Mouse (Mus musculus) adrenal gland, postnatal 36 days (tissue): Measurements from ENCODE around the gene Tbc1d10a. TPM values are rescaled to one million over a fixed set of nuclear protein-coding genes. Genes with fewer than 3 reads are reported as not detected.
A peak's percentile ranks its signal among the peaks of the same experiment; 100 is the strongest.

Experiments used
- DNase-seq, 2 experiments: peaks; one replicate each; pipeline ENCODE4 v3.0.0; 2021; ENCODE audit warnings: mixed read lengths in 1 of 2
- total RNA-seq, 2 experiments: library from RNA; stranded (reverse); gene quantifications; 2 replicates each; pipeline ENCODE4 v1.2.3; 2021

Gene Tbc1d10a
- total RNA-seq, 2 experiments from 2014 or later = 14.6 to 24.3 TPM

DNA sequence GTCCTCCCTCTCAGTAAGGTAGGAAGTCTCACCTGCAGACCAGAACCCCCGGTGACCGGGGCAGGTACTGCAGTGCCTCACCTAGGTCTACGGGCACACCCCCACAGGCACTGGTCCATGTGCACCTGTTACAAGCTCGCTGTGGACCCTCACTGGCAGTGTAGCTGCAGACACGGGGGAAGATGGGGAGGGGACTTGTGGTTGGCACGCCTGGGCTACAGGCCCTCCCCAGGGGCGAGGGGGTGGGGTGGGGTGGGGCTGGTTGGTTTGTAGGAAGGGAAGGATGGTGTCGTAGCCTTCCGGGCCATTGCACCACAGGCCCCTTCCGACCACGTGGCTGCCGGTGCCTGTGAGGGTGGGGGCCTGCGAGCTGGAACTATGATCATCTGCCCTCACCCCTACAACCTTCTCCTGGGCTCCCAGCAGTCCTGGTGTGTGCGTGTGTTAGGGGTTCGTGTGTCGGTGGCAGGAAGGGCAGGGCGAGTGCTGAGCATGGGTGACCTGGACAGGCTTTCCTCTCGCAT lies 50.9 kb downstream of the Tbc1d10a start:
- DNase-seq = no peak

DNA sequence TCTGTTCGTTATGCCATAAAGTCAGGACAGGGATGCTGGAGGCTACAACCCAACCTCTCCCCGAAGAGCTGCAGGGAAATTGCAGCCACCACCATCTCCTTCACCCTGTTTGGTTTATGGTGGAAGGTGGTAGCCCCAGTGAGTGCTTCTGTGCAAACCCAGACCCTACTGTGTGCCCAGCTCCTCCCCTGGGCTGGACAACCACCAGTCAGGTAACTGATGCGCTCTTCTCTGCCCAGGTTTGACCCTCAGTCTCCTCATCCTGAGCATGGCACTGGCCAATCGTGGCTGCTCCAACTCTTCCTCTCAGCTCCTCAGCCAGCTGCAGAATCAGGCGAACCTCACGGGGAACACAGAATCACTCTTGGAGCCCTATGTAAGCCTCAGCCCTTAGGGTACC lies 51.6 kb downstream of the Tbc1d10a start:
- no peak for DNase-seq

DNA sequence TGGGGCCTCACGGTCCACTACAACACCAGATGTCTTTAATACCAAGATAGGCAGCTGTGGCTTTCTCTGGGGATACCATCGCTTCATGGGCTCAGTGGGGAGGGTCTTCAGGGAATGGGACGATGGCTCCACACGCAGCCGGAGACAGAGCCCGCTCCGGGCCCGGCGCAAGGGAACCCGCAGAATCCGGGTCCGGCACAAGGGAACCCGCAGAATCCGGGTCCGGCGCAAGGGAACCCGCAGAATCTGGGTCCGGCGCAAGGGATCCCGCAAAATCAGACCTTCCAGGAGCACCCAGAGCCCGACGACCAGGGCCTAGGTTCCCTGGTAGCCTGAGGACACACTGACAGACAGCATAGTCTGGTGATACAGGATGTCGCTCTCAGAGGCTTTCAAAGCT lies 53.1 kb downstream of the Tbc1d10a start:
- no peak for DNase-seq

DNA sequence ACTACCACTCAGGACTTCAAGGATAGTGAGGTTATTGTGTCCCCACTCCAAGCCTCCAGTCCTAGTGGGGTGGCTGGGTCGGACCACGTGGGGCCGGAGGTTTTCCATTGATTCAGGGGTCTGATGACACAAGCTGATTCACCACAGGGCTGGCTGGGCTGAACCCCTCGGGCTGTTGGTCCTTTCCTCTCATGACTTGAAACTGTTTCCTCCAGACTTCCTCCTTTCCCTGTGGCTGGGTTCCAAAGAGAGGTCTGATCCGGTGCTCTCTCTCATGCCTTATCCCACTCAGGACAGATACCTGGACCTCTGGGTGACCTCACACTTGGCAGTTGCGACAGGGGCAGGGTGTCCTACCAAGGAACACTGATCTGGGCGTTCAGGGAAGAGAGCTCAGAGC lies 53.6 kb downstream of the Tbc1d10a start:
- DNase-seq = no peak

DNA sequence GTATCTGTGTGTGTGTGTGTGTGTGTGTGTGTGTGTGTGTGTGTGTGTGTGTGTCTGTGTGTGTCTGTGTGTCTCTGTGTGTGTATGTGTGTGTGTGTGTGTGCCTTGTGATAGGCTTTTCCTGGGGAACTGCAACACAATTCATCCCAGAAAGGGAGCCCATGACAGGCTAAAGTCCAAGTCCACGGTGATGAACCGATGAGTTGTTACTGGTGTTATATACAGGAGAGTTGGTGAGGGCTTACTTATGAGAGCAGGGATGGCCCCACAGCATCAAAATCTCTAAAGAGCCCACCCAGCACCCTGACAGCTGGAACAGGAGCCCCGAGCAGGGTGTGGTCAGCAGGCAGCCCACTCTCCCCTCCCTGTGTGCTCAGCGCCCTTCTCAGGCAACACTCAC lies 54.6 kb downstream of the Tbc1d10a start:
- DNase-seq = no peak

DNA sequence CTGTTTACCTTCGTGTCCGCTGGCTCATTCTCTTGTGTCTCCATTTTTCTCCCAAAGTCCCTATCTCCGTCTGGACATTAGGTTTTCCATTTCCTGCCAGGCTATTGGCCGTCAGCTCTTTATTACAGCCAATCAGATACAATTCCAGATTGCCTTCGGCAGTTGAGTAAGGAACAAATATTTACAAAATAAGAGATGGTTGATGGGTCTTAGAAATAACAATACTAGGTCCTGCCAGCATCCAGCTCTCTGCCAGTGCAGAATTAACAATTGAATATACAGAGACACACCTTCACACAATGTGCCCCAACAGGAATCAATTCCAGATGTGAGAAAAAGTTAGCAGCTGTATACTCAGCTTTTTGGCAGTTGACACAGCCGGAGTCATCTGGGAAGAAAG lies 59.5 kb downstream of the Tbc1d10a start:
- DNase-seq = no peak

DNA sequence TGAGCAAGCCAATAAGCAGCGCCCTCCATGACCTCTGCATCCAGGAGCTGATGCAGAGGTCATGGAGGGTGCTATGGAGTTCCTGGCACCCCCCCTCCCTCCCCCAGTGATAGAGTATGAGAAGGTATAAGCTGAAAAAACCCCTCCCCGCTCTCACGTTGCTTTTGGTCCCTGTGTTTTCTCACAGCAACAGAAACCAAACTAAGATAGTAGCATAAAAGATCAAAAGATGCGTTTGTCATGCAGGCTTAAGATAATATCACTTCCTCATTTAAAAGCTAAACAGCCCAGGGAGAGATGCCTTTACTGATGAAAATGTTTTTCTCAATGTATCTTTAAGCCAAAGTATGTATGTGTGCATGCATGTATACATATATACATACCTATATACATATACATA lies 60.0 kb downstream of the Tbc1d10a start:
- DNase-seq = no peak

DNA sequence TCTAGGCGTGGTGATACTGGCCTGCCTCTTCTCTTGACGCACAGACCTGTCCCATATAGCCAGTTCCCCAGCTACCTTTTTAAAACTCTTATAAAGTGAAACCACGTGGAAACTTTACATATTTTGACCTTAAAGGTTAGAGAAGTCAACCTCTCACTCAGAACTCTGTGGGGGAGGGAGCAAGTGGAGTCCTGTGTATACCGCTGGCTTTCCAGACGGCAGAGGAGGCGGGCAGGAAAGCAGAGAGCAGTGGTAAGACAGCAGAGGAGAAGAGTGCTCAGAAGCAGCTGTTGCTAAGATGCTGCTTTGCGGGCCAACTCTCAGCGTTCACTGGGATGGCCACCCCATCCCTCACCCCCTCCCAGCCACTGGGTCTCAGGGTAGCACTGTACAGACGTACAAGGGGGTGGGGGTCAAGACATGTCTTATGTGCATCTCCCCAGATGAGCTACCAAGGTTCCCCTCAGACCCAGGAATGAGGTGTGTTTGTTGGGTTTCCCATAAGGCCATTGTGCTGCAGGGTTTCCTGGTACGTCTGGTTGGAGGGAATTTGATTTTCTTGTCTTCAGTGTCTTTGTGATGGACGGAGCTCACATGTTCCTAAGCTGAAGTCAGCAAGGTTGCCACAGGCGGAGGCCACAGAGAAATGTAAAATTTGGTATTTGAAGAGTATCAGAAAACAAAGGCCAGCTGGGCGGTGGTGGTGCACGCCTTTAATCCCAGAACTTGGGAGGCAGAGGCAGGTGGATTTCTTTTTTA lies 60.8 kb downstream of the Tbc1d10a start:
- no peak for DNase-seq

DNA sequence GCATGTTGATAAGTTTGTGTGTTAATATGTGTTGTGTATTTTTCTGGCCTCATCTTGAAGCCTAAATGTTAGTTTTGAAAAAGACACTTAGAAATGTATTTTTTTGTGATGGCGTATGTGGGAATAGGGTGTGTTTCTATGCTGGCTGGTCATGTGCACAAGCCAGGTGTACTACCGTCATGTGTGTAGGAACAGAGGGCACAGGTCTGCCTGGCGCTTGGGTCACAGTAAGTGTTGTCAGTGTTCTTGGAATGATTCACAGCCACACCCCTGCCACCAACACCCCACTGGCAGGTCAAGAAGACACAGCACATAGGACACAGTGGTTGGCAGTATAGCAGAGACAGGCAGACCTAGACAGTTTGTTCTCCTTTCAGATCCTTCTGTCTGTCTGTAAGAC lies 62.6 kb downstream of the Tbc1d10a start:
- DNase-seq = no peak

DNA sequence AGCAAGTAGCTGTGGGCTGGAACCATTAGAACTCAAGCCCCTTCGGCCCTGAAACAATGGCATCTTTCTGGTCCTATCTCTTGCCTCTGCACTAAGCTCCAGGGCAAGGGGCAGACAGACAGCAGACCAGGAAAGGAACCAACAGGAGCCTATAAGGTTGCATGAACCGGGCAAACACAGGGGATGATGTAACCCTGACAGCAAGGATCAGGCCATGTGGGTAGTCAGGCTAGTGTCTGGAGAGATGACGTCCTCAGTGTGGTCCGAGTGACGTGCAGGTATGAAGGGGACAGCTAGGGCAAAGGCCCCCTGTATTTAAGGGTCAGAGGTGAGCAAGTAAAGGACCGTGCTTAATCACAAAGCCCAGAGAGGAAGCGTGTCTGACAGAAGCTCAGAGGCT lies 63.7 kb downstream of the Tbc1d10a start:
- DNase-seq = no peak

DNA sequence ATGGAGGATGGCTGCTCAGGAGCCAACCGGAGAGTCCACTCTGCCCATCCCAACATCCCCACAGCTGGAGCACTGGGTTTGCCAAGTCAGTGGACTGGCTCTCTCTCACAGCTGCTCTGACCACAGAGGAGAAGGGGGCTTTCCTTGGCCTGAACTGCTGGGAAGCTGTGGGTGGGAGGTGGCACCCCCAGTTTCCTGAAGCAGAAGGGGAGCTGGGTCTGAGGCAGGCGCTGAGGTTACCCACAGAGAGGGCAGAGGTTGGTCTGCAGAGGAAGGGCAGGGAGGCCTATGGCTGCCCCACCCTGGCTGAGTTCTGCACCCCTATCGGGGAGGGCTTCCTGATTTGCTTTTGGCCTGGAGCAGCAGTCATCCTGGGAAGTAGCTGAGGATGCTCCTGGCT lies 64.8 kb downstream of the Tbc1d10a start:
- DNase-seq = no peak

DNA sequence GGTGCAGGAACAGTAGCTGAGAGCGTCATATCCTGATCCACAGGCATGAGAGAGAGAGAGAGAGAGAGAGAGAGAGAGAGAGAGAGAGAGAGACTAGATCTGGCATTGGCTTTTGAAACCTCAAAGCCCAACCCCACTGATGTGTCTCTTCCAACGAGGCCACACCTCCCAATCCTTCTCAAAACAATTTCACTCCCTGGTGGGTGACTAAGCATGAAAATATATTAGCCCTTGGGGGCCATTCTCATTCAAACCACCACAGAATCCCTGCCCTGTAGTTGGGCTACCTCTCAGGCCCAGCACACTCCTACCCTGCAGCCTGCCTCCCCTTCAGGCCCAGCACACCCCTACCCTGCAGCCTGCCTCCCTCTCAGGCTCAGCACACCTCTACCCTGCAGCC lies 66.3 kb downstream of the Tbc1d10a start:
- no peak for DNase-seq

DNA sequence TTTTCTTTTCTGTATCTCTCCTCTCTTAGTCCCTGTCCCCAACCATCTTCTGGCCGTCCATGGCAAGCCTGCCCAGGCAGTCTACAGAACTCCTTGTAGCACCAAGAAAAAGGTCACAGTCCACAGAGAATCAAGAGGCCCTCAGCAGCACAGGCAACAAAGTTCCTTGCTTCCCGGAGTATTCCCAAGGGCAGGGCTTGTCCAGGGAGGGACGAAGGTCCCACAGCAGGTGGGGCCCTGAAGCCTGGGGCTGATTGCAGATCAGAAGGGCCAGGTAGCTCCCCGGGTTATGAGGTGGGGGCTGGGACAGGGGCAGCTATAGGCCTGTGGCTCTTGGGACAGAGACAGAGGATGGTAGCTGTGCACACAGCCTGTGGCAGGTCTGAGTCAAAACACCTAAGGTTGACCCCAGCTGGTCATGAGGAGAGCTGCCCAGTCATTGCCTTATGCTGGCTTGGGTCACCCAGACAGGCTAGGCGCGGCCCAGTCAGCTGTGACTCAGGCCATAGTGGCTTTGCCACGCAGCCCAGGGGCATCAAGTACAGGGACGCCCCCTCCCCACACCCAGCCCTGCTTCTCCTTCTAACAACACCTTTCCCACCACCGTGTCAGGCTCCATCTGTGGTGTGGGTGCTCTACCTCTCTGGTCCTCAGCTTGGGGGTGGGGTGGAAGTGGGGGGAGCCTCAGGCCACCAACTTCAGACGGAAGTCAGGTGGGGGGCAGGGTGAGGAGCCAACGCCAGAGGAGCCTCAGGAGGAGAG lies 70.4 kb downstream of the Tbc1d10a start, which contains the start of gene Lif:
Gene Lif (plus strand): TSS at position 712 of the 762 bp plus-strand sequence.
- no peak for DNase-seq

DNA sequence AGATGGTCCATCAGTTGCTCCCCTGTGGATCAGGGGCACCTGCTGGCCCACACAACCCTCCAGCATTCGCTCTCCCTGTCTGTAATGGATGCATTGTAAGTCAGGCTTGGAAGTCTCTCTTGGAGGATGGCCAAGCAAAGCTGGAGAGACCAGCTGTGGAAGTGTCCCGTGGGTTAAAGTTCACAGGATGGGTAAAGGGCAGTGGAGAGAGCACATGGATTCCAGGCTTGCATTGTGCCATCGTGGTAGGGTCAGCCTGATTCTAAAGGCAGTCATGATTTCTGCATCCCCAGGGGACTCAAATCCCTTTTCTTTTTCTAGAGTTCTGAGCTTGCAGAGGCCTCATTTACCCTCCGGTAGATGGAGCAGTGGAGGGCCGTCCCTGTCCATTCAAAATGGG lies 71.2 kb downstream of the Tbc1d10a start:
- no peak for DNase-seq

DNA sequence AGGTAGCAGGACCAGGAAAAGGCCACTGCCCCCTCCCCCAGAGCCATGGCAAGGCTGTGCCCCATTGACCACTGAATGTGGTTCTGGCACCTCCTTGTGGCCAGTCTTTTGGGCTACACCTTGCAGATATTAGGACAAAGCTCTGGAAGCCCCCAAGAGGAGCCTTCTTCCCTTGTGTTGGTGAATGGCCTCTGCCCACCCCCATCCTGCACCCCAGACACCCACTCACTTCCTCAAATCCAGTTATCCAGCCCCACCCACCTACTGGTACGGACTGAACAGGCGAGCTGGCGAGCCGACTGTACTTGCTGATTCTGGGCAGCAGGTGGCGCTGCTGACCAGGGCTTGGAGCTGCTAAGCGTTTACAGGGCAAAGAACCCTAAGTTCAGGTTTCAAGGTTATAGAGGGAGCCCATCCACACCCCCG lies 72.1 kb downstream of the Tbc1d10a start:
- DNase-seq = peak; percentile 81 to 88

DNA sequence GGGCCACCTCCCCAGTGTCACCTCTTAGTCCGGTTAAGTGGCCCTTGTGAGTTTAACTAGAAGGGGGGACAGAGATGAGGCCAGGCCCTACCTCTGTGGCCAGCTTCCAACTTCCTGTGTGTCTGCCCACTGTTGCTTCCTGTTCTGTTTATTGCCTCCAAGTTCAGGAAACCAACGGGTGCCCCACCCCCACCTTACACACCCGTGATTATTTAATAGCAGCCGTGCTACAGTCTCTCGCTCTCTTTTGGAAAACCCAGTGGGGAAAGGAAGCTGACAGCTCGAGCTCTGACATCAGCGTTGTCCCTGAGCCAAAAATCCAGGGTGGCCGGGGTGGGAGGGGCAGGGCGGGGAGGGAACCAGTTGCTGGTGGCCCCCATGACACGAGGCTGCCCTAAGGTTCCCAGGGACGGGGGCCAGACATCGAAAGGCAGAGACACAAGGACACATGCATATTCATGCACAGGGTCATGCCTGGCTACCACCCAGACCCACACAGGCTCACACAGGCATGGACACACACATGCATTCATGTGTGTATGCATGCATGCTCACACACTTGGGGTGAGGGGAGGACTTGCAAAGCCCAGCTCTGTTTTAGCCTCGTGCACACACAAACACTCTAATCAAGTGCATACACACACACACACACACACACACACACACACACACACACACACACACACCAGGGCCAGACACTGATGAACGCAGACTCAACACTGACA lies 74.0 kb downstream of the Tbc1d10a start:
- DNase-seq = peak; percentile 36 to 68

DNA sequence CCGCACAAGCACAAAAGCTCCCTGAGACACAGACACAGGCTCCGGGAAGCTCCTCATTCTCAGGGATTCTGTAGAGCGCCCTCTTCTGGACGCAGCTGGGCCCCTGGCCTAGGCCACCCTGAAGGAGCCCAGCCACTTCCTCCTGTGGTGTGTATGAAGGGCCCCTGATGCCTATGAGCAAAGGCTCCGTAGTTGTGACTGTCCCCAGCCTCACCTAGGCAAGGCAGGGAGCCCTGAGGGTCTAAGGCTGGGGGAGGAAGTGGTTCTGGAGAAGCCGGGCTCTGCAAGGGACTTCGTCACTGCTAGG lies 74.6 kb downstream of the Tbc1d10a start:
- peak; percentile 64 to 79 for DNase-seq

DNA sequence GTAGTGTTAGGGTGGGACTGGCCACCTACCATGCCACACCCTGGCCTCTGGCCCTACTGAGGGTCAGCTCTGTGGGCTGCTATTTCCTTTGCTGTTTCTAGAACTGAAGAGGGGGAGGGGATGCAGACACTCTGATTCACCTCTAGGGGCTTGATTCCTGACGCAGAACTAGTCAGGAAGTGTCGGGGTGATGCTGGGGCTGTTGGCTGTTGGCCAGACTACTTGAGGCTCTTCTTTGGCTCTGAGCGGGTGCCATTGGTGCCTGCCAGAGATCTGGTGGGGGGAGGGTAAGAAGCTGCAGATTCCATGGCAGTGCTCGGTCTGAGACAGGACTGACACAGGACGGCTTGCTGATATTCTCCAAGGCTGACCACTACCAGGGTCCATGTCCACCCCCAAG lies 75.4 kb downstream of the Tbc1d10a start:
- peak in 1 of 2 experiments; percentile 56 for DNase-seq

DNA sequence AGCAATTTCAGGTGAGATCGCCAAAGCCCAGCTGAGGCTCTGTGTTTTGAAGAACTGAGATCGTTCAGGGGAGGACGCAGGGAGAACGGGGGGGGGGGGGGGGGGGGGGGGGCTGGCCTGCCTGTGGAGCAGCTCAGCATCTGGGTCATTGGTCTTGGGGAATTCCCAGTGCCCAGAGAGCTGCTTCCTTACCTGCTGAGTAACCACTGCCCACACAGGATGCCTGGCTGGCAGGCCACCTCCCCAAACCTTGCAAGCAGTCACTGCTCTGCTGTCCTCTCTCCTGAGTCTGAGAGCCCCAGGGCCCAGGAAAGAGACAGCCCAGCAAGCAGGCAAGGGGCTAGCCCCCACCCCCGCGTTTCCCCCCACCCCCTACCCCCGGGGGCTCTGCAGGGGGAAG lies 76.3 kb downstream of the Tbc1d10a start:
- no peak for DNase-seq

DNA sequence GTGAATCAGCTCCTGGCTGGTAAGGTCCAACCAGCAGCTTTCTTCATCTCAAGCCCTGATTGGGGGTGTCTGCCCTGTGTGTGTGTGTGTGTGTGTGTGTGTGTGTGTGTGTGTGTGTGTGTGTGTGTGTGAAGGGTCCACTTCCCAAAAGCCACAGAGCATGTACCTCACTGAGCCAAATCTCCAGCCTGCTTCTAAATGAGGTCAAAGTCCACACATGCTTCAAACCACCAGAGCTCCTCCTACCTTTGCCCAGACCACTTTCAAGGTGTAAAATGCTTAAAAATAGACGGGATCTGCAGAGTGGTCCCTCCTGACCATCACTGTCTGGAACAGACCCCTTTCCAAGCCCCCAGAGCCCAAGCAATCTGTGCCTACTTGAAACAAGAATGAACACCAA lies 76.7 kb downstream of the Tbc1d10a start:
- no peak for DNase-seq

DNA sequence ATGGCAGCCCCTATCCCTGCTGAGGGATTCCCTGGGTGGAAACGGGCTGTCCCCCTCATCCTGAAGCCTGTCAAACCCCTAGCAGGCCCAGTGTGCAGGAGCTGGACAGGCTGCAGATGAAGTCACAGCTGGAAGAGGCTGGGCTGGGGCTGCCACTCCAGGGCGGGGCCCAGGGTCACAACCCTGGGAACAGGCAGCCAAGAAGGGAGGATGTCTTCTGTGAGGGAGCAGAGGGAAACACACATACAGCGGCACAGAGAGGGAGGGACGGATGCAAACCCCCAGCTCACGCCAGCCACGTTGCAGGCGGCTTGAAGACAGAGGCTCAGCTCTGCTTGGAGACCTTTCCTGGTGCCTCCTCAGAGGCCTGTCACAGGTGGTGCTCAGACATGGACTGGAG lies 77.5 kb downstream of the Tbc1d10a start:
- peak in 1 of 2 experiments; percentile 37 for DNase-seq
